In genomic region chr16:5351890-5352571, GRCm38 (mm10) we compare ENCODE assay signal across 8 mouse cellular contexts.
DNase-seq lines count a peak whose midpoint lies in the region; ATAC-seq and TF ChIP-seq lines count a peak whose summit lies in the region.

No protein-coding gene starts in this region.

- H3K9ac ChIP-seq in heart, embryonic 16.5 days (ENCODE audit: low read length): no peak overlapping the region
- no peak overlapping the region for H3K9ac ChIP-seq in embryonic facial prominence, embryonic 14.5 days (ENCODE audit: low read depth, low read length)

- WGBS in heart, embryonic 16.5 days: 4% methylated on average over 18 of the region's 18 CpGs
- 7% methylated on average over 16 of the region's 18 CpGs for WGBS in embryonic facial prominence, embryonic 14.5 days
- WGBS in small intestine, adult 2 months: 4% methylated on average over 18 of the region's 18 CpGs

- H3K4me3 ChIP-seq in heart, embryonic 16.5 days (ENCODE audit: low read length): no peak overlapping the region
- H3K4me3 ChIP-seq in embryonic facial prominence, embryonic 14.5 days (ENCODE audit: low read depth, low read length): no peak overlapping the region
- H3K4me3 ChIP-seq in small intestine, adult 2 months (ENCODE audit: low read depth, low read length): 0 out of 2 replicates have a peak overlapping the region, but pooled peaks have one; percentile 15

- TF ChIP-seq CTCF in small intestine, adult 2 months (IDR thresholded peaks at IDR 0.05; ENCODE audit: extremely low read depth, insufficient read length, insufficient replicate concordance, low read depth, low read length): no peak

- intact Hi-C loops in heart, postnatal 25 days (cut with DNase I): no loop called here

- H3K36me3 ChIP-seq in heart, embryonic 16.5 days (ENCODE audit: control insufficient read depth, insufficient read depth): no peaks in the 10 kb centered on the region
- H3K36me3 ChIP-seq in embryonic facial prominence, embryonic 14.5 days (ENCODE audit: control insufficient read depth, insufficient read depth, low read length): no peaks in the 10 kb centered on the region
- H3K36me3 ChIP-seq in small intestine, adult 2 months (ENCODE audit: control insufficient read depth, insufficient read depth, low read length): no peaks in the 10 kb centered on the region

- DNase-seq in heart, postnatal 25 days (ENCODE audit: low spot score): no peak
- peak; percentile 85 for DNase-seq in embryonic facial prominence, embryonic 14.5 days (ENCODE audit: low spot score)
- peak; percentile 25 for DNase-seq in kidney, adult 9 months
- DNase-seq in lung, postnatal 14 days: peak; percentile 11
- DNase-seq in cerebellum, adult 11-12 months: no peak
- no peak for DNase-seq in testis, postnatal 14 days (ENCODE audit: low spot score)

- no peaks in the 10 kb centered on the region for H3K4me1 ChIP-seq in heart, embryonic 16.5 days (ENCODE audit: control insufficient read depth, insufficient read depth, low read length)
- H3K4me1 ChIP-seq in embryonic facial prominence, embryonic 14.5 days (ENCODE audit: control insufficient read depth, insufficient read depth, low read length): no peaks in the 10 kb centered on the region
- peaks cover 5% of the 10 kb centered on the region; the same call in 1 of the 2 replicates for H3K4me1 ChIP-seq in small intestine, adult 2 months (ENCODE audit: control insufficient read depth, insufficient read depth, insufficient read length, low read length)

- H3K27ac ChIP-seq in heart, embryonic 16.5 days (ENCODE audit: low read length): no peak overlapping the region
- H3K27ac ChIP-seq in embryonic facial prominence, embryonic 14.5 days (replicated peaks; ENCODE audit: low read depth, low read length): no peak overlapping the region
- H3K27ac ChIP-seq in small intestine, adult 2 months (ENCODE audit: insufficient read depth, low read depth, low read length): no peak overlapping the region

- no peaks in the 10 kb centered on the region; the same call in 1 of the 2 replicates for H3K27me3 ChIP-seq in heart, embryonic 16.5 days (ENCODE audit: control insufficient read depth, insufficient read depth, low read length)
- H3K27me3 ChIP-seq in embryonic facial prominence, embryonic 14.5 days (replicated peaks; ENCODE audit: control insufficient read depth, insufficient read depth, low read length): no peaks in the 10 kb centered on the region
- no peaks in the 10 kb centered on the region for H3K27me3 ChIP-seq in small intestine, adult 2 months (ENCODE audit: control insufficient read depth, insufficient read depth, low read length)

- ATAC-seq in heart, embryonic 16.5 days (replicated peaks; ENCODE audit: extremely low read depth, insufficient read depth, low FRiP score): peak; percentile 74
- peak; percentile 88 for ATAC-seq in embryonic facial prominence, embryonic 14.5 days (ENCODE audit: low read depth)

- H3K4me2 ChIP-seq in heart, embryonic 16.5 days (ENCODE audit: low read depth, low read length): peak overlapping the region; percentile 51
- H3K4me2 ChIP-seq in embryonic facial prominence, embryonic 14.5 days (ENCODE audit: low read depth, low read length): peak overlapping the region; percentile 23

- TF ChIP-seq POLR2A in small intestine, adult 2 months (IDR thresholded peaks at IDR 0.05; ENCODE audit: low read depth, low read length): no peak

- peaks cover 5% of the 10 kb centered on the region for H3K9me3 ChIP-seq in heart, embryonic 16.5 days (replicated peaks; ENCODE audit: control insufficient read depth, low read length)
- H3K9me3 ChIP-seq in embryonic facial prominence, embryonic 14.5 days (ENCODE audit: control insufficient read depth, low read length): no peaks in the 10 kb centered on the region

Comparison
In these comparisons a context has a peak if more than half of its experiments do, and no peak if none do; other contexts are left out.
1. DNase-seq: peak in embryonic facial prominence, embryonic 14.5 days (single experiment), kidney, adult 9 months (single experiment) and lung, postnatal 14 days (single experiment); none in heart, postnatal 25 days (single experiment), cerebellum, adult 11-12 months (single experiment) and testis, postnatal 14 days (single experiment).